Mouse (Mus musculus): ENCODE measurements around the gene Tbkbp1.
A peak's percentile ranks its signal among the peaks of the same experiment; 100 is the strongest.

The Tbkbp1 gene

DNA sequence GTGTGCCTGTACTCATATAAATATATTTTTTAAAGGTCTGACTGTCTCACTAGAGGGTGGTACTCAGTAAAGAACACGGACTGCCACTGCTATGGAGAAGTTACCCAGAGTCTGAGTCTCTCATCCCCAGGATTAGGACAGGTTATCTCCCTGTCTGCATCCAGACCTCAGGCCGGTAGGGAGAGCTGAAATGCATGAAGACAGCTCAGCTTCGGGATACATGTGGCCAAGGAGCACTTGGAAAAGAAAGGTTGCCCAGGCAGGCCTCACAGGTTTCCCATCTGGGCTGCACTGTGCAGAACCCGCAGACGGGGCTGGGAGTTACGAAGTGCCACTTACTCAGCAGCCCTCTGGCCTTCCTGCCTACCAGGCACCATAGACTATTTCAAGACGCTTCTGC, 5.7 kb upstream of the Tbkbp1 start:
- no peak for DNase-seq (ENCODE audit: low read depth, low spot score)

DNA sequence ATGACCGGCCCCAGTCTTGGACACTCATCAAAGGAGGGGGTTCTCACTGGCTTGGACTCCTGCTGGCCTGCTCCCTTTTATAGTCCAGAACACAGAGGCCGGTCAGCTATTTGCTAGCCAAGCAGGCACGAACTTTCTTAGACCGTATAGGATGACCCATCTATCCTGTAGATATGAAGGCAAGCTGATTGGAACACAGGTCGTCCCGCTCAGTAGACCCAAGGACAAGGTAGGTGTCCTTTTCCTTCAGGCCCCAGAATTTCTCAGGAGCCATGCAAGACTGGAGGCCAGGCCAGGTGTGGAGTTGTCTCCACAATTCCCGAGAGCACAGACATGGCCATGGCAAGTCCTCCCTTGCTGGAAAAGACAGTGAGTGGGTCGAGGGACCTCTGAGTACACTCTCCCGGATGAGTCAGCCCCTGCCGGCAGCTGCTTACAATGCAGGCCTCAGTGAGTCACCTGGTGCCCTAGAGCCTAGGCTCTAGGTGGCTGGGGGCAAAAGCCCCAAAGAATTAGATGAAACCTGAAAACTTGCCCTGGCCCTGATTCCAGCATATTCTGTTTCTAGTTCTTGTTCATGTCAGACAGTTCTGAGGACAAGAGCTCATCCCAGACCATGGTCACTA, 1.5 kb upstream of the Tbkbp1 start:
- no peak for DNase-seq (ENCODE audit: low read depth, low spot score)

- no peak for DNase-seq (ENCODE audit: low read depth, low spot score)
Measured at GRCm38 (mm10) chr11:97152023-97152426, 730 bp upstream of the Tbkbp1 start.

GRCm38 (mm10) chr11:97150411-97151330, 624 bp downstream of the Tbkbp1 start:
- DNase-seq (ENCODE audit: low read depth, low spot score) = peak; percentile 88

DNA sequence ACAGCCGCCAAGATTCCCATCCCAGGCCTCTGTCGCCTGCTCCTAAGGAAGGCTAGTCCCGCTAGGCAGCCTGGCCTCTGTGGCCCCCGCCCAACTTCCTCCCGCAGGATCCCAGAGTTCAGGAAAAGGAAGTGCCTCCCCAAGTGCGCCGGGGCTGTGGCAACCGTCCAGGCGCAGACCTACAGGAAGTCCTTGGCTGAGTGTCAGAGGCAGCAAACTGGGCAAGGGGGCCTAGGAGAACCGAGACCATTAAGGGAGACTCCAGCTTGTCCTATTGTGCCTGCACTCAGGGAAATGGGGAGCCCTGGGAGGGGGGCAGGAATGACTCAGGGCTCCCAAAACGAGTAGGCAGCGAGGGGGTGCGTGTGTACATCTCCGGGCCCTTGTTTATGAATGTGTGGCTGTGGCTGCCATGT, 1.3 kb downstream of the Tbkbp1 start:
- no peak for DNase-seq (ENCODE audit: low read depth, low spot score)

GRCm38 (mm10) chr11:97149026-97149425, 2.3 kb downstream of the Tbkbp1 start:
- DNase-seq (ENCODE audit: low read depth, low spot score) = no peak

GRCm38 (mm10) chr11:97148591-97148990, 2.7 kb downstream of the Tbkbp1 start:
- DNase-seq (ENCODE audit: low read depth, low spot score) = no peak

GRCm38 (mm10) chr11:97147333-97147732, 4.0 kb downstream of the Tbkbp1 start:
- no peak for DNase-seq (ENCODE audit: low read depth, low spot score)

DNA sequence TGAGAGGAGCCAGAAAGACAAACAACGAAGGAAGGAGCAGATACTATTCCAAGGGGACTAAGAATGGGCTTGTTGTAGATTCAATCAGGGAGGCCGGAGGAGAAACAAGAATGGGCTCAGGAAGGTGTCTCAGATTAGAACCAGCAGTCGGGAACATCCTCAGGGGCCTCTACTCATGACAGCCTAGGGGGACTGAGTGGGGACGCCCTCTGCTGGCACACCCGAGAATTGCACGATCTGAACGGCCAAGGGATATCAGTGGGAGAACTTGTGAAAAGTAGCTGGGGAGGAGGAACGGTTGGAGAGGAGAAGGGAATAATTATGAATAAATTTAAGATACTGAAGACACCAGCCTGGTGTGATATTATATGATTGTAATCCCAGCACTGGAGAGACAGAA, 4.6 kb downstream of the Tbkbp1 start:
- DNase-seq (ENCODE audit: low read depth, low spot score) = peak; percentile 82

- no peak for DNase-seq (ENCODE audit: low read depth, low spot score)
Measured at GRCm38 (mm10) chr11:97145951-97146350, 5.3 kb downstream of the Tbkbp1 start.

- no peak for DNase-seq (ENCODE audit: low read depth, low spot score)
Measured at GRCm38 (mm10) chr11:97145320-97145719, 6.0 kb downstream of the Tbkbp1 start.

- DNase-seq (ENCODE audit: low read depth, low spot score) = no peak
Measured at GRCm38 (mm10) chr11:97143196-97143900, 7.9 kb downstream of the Tbkbp1 start.

DNA sequence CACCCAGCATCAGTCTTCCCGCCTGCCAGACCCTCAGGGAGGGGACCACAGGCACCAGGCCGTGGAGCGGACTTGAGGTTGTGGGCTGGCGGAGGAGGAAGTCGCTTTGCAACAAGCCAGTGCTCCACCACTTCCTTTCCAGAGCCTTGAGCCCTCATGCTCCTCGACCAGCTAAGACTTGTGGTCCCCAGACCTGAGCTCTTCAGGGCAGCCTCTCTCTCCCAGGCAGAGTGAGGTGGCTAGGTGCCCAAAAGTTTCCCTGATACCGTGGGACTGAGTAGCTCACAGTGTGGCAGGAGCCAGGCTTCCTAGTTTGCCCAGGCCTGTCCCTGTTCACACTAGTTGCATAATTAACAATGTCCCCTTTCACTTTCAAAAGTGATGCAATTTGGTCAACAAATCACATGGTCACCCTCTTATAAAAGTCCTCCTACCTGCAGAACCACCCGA, 9.1 kb downstream of the Tbkbp1 start:
- DNase-seq (ENCODE audit: low read depth, low spot score) = no peak

DNA sequence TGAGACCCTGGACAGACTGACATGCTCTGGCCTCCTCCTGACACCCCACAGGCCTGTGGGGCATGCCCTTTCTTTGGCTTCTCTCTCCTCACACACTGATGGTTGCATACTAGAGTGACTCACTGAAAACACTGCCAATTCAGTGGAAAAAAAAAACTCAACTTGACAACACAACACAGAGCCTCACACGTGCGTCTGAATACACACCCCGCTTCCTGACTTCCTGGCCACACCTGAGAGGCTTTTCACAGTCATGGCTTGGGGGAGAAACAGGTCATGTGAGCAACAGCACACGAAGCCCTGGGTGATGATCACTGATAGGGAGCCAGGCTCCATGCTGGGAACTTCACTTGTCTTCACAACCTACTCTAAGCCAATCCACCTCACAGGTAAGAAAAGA, 10.5 kb downstream of the Tbkbp1 start:
- DNase-seq (ENCODE audit: low read depth, low spot score) = no peak

DNA sequence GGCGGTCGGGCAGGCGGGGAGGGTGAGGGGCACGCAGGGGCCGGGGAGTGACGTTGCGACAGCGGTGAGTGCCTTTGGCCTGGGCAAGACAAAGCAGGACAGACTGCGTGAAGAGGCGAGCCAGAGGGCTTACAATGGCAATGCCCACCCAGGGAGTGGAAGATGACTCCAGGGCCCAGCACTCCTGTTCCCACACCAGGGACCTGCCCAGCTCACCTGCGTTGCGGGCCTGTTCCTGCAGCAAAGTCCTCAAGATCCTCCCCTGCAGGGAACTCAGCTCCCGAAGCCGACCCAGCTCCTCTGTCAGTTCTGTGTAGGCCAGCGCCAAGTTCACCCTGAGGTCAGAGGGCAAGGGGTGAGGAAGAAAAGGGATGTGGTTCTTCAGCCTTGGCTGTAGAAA, 12.0 kb downstream of the Tbkbp1 start:
- DNase-seq (ENCODE audit: low read depth, low spot score) = no peak

DNA sequence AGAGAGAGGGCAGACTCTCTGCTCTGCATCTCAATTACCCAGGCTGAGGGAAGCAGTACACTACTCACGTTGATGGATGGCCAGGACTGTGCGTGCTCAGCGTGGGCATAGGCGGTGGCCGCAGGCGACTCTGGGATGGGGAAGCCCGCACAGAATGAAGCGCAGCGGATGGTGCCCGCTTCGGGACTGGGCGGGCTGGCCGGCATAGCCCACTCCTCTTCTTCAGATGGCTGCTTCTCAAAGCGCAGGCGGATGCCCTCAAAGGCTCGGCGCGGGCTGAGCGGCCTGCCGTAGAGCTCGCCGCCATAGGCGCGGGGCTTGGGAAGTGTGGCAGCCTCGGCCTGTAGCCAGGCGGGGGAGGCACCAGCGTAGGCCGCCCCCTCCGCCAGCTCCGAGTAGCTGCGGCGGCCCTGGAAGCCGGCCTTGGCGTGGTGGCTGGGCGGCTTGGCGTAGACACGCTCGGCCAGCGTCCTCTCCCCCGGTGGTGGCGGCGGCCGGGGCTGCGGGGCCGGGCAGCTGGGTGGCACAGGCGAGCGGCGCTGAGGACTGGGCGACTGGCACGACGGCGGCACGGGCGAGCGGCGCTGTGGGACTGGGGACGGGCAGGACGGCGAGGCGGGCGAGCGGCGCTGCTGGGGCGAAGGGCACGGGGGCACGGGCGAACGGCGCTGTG, 12.6 kb downstream of the Tbkbp1 start:
- no peak for DNase-seq (ENCODE audit: low read depth, low spot score)

DNA sequence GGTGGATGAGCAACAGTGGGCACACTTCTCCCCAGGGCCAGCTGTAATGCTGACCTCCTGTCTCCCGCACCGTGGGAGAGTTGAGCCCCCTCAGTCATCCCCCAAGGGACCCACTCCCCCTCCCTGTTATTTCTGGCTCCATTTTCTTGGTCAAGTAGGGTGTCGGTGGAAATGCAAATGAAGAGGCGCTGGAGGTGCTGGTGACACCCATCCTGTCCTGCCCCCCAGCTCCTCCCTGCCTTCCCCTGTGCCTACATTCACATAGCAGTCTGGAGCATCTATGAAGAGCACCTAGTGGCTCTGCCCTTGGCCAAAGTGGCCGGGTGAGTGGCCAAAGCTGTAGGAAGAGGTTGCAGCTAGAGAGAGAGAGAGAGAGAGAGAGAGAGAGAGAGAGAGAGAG, 18.0 kb downstream of the Tbkbp1 start:
- DNase-seq (ENCODE audit: low read depth, low spot score) = no peak

- no peak for DNase-seq (ENCODE audit: low read depth, low spot score)
Measured at GRCm38 (mm10) chr11:97132185-97132584, 19.1 kb downstream of the Tbkbp1 start.

GRCm38 (mm10) chr11:97131683-97132082, 19.6 kb downstream of the Tbkbp1 start:
- DNase-seq (ENCODE audit: low read depth, low spot score) = no peak

DNA sequence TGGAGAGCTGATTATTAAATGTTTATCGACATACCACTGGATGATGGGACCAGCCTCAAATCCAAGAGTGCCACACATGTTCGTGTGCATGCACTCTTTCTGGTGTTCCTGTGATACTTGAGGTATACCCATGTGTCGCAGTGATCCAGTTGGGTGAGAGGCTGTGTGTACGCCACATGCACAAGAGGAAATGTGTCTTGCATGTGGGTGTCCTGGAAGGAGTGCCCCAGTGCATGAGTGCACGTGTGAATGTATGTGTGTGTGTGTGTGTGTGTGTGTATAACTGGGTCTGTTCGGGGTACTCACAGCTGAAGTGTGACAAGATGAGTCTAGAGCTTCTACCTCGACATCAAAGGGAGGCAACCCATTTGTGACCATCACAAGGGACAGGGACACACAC, 21.0 kb downstream of the Tbkbp1 start:
- no peak for DNase-seq (ENCODE audit: low read depth, low spot score)

- no peak for DNase-seq (ENCODE audit: low read depth, low spot score)
Measured at GRCm38 (mm10) chr11:97128956-97129355, 22.3 kb downstream of the Tbkbp1 start.

Measured in mesoderm, embryonic 11.5 days (tissue).